Mouse (Mus musculus) hindbrain, embryonic 12.5 days (tissue): ENCODE data around the gene Ddc. TPM values are rescaled to one million over a fixed set of nuclear protein-coding genes. Genes with fewer than 3 reads are reported as not detected.

ENCODE experiments used
- ATAC-seq: fragments of 200-750 bp; cut with Nextera tagmentation; 2 replicates; pipeline ENCODE4 v1.8.0; 2017; ENCODE audit warnings: moderate TSS enrichment; ENCODE audit not compliant: low FRiP score
- H3K27ac ChIP-seq: fragments of 300-500 bp; sonication (generic); 2 replicates; pipeline ENCODE4 v1.5.1; 2016; ENCODE audit warnings: mild to moderate bottlenecking
- H3K27me3 ChIP-seq: fragments of 300-500 bp; sonication (generic); 2 replicates; pipeline ENCODE4 v1.6.1; 2016; ENCODE audit warnings: mild to moderate bottlenecking
- H3K36me3 ChIP-seq: fragments of 300-500 bp; sonication (generic); 2 replicates; pipeline ENCODE4 v1.6.1; 2016; ENCODE audit warnings: mild to moderate bottlenecking
- H3K4me1 ChIP-seq: fragments of 300-500 bp; sonication (generic); 2 replicates; pipeline ENCODE4 v1.6.1; 2016
- H3K4me2 ChIP-seq: fragments of 300-500 bp; sonication (generic); replicated peaks from 2 replicates; pipeline ENCODE4 v1.6.1; 2016; ENCODE audit warnings: mild to moderate bottlenecking
- H3K4me3 ChIP-seq: fragments of 300-500 bp; sonication (generic); 2 replicates; pipeline ENCODE4 v1.5.1; 2016; ENCODE audit warnings: mild to moderate bottlenecking
- H3K9ac ChIP-seq: fragments of 300-500 bp; sonication (generic); 2 replicates; pipeline ENCODE4 v1.6.1; 2016; ENCODE audit warnings: mild to moderate bottlenecking, moderate library complexity
- H3K9me3 ChIP-seq: fragments of 300-500 bp; sonication (generic); replicated peaks from 2 replicates; pipeline ENCODE4 v1.6.1; 2016; ENCODE audit warnings: mild to moderate bottlenecking
- WGBS: fragments of 180-500 bp; shearing (Covaris S2); methylation state at CpG from one replicate; pipeline ENCODE4 v1.1.7; 2016; 5-methylcytosine and 5-hydroxymethylcytosine counted together
- polyA plus RNA-seq: library from polyadenylated mRNA; unstranded; fragments of >200 nt; fragmentation: Nextera tagmentation; extraction: Ambion mirVana; gene quantifications from 2 replicates; pipeline ENCODE4 v1.2.1, GENCODE M21; 2016

The Ddc gene
- polyA plus RNA-seq, 1 experiment from 2014 or later: 8.3 TPM

DNA sequence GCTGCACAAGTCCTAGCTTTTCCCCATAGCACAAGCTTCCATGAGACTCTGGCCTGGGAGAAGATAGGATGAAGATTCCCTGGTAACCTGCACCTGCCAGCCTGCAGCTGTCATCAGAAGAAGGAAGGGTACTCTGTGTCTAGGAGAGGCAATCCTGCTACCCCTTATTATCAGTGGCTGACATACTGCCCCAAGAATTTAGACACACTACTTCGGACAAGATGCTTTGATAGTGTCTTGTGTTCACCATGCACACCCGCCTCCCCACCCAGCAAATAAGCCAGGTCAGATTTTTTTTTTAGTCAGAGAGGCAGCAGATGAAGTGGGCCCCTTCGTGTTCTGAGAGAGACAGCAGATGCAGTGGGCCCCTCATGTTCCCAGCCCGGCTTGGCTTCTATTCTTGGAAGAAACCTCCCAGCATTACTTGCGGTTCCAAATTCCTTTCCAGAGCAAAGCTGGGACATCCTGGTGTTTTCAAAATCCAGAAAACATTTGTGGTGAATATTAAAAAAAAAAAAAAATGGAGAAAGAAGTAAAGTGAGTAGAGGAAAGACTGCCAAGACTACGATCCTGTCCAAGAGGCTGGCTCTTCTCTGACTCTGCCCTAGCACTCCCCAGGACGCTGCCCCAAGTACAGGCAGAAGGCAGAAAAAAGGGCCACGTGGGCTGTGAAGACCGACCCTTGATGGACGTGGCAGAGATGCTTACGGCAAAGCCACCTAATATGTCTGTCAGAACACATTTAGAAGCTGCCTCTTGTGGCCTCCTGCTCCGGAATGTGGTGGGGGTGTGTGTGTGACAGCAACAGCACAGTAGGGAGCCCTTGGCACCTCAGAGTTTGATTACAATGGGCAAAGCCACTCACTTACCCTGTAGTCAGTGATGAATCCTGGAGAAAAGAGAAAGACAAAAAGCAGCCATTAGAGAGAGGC, 73.7 kb downstream of the Ddc start:
- no peak for ATAC-seq
- Histone ChIP-seq H3K4me2 (no peak overlapping the region), H3K9me3 (no peaks in the 10 kb centered on the region), H3K36me3 (no peaks in the 10 kb centered on the region), H3K9ac (no peak overlapping the region), H3K27me3 (no peaks in the 10 kb centered on the region), H3K27ac (peak overlapping the region; percentile 79), H3K4me1 (peaks cover 55% of the 10 kb centered on the region), H3K4me3 (no peak overlapping the region)
- WGBS: 13% methylated on average over 12 of the region's 12 CpGs

DNA sequence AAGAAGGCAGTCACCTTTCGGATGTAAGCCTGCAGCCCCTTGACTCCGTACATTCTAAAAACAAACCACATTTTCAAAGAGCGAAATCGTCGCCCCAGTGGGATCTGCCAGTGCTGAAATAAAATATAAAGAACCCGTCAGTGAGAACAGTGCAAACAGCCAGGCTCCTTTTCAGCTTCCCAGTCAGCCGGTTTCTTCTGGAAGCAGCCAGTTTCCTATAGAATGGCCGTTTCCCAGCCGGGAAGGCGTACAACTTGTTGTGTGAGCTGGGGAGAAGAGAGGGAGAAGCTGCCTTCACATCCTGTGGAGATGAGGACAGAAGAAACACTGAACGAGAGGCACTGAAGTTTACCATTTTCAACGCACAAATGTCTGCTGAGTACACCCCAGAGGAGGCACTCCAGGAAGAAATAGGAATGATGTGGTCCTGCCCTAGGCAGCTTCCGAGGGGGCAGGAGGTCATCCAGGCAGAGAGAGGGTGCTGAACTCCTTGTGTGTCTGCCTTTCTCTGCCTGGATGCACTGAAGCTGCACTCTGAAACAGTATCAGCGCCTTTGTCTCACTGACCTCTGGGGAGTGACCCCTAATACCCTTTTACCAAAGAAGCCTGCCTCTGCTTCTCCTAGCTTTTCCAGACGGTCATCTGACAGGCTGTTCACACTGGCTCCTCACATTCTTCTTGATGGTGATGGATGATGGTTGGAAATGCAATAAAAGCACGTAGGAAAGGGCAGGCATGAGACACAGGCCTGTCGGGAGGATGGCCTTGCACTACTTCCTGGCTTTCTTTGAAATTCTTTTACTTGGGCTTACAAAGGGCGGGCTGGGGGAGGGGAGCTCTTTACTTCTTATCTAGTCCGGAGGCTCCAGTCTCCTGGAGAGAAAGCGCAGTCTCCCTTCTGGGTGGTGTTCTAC, 75.5 kb downstream of the Ddc start:
- peaks cover 42% of the 10 kb centered on the region for H3K4me1 ChIP-seq
- peak; percentile 20 for ATAC-seq
- peak overlapping the region; percentile 92 for H3K27ac ChIP-seq
- no peaks in the 10 kb centered on the region for H3K9me3 ChIP-seq
- H3K4me3 ChIP-seq: no peak overlapping the region
- H3K4me2 ChIP-seq: peak overlapping the region; percentile 33
- 2% methylated on average over 20 of the region's 20 CpGs for WGBS
- H3K9ac ChIP-seq: peak overlapping the region; percentile 37
- H3K27me3 ChIP-seq: no peaks in the 10 kb centered on the region
- no peaks in the 10 kb centered on the region for H3K36me3 ChIP-seq

- peak overlapping the region; percentile 33; the same call in 1 of the 2 replicates for H3K4me2 ChIP-seq
- H3K27ac ChIP-seq: peak overlapping the region; percentile 92
- 0 out of 2 replicates have a peak overlapping the region, but pooled peaks have one; percentile 37 for H3K9ac ChIP-seq
- no peak overlapping the region for H3K4me3 ChIP-seq
- no peaks in the 10 kb centered on the region for H3K9me3 ChIP-seq
- WGBS: 6% methylated on average over 16 of the region's 16 CpGs
- ATAC-seq: peak; percentile 72
- no peaks in the 10 kb centered on the region for H3K36me3 ChIP-seq
- H3K4me1 ChIP-seq: peaks cover 42% of the 10 kb centered on the region
- H3K27me3 ChIP-seq: no peaks in the 10 kb centered on the region
Observed at GRCm38 (mm10) chr11:11821387-11821975, 76.5 kb downstream of the Ddc start.

DNA sequence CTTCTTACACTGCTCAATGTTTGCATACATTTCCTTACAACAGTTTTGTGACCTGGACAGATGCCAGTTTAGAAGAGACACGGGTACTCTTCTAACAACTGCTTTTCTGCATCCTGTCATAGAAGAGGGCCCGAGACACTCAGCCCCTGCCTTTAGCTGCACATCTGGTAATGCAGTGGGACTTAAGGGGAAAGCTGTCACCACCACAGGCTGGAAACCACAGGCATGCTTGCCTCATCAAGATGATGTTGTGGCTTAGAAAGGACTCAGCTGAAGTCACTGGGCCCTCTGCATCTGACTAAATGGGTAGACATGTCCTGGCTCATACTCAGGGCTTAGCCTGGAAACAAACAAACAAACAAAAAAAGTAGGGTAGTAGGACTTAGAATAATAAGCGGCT, 77.2 kb downstream of the Ddc start:
- 0 out of 2 replicates have a peak, but pooled peaks have one; percentile 2 for ATAC-seq
- no peak overlapping the region for H3K9ac ChIP-seq
- H3K4me3 ChIP-seq: no peak overlapping the region
- H3K4me1 ChIP-seq: peaks cover 40% of the 10 kb centered on the region
- 56% methylated on average over 3 of the region's 3 CpGs for WGBS
- no peaks in the 10 kb centered on the region for H3K9me3 ChIP-seq
- H3K36me3 ChIP-seq: no peaks in the 10 kb centered on the region
- H3K27ac ChIP-seq: peak overlapping the region; percentile 76
- H3K27me3 ChIP-seq: no peaks in the 10 kb centered on the region
- H3K4me2 ChIP-seq: no peak overlapping the region

DNA sequence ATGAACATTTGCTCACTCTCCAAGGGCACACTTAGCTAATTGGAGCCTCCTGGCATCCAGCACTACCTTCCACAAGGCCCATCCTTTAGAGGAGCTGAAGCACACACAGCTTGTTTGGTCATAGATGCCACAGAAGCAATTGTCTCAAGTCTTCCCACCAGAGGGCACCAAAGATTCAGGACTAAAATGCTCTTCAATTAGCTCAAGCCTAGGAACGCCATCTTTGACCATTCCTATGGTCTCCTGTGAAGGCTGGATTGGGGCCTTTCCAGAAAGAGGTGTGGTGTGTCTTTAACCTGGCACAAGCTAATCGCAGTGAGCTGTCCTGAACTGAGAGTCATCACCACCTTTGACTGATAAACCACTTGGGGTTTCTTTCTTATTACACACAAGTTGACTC, 77.7 kb downstream of the Ddc start:
- peak; percentile 41 for ATAC-seq
- H3K36me3 ChIP-seq: no peaks in the 10 kb centered on the region
- H3K9ac ChIP-seq: no peak overlapping the region
- H3K27me3 ChIP-seq: no peaks in the 10 kb centered on the region
- H3K27ac ChIP-seq: peak overlapping the region; percentile 76; the same call in 1 of the 2 replicates
- 5% methylated on average over 2 of the region's 2 CpGs for WGBS
- no peaks in the 10 kb centered on the region for H3K9me3 ChIP-seq
- peaks cover 39% of the 10 kb centered on the region for H3K4me1 ChIP-seq
- H3K4me3 ChIP-seq: no peak overlapping the region
- H3K4me2 ChIP-seq: no peak overlapping the region

DNA sequence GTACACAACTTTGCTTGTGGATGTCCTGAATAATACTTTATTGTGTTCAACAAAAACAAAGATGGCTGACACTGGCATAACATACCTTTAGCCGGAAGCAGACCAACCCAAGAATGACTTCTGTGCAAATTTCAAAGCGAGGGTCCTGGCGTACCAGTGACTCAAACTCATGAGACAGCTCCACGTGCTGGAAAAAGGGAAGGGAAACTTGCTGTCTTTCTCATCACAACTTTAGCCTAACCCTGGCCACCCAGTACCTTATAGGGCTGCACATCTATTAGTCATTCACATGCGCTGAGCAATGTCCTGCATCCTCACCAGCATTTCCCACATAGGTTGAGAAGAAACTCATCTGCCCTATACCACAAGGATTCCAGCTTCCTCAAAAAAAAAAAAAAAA, 78.7 kb downstream of the Ddc start:
- WGBS: 94% methylated on average over 5 of the region's 5 CpGs
- no peak overlapping the region for H3K9ac ChIP-seq
- no peak for ATAC-seq
- no peaks in the 10 kb centered on the region for H3K27me3 ChIP-seq
- peaks cover 28% of the 10 kb centered on the region for H3K4me1 ChIP-seq
- H3K4me3 ChIP-seq: no peak overlapping the region
- H3K9me3 ChIP-seq: no peaks in the 10 kb centered on the region
- no peak overlapping the region for H3K27ac ChIP-seq
- H3K36me3 ChIP-seq: no peaks in the 10 kb centered on the region
- H3K4me2 ChIP-seq: no peak overlapping the region

- H3K27ac ChIP-seq: no peak overlapping the region
- no peaks in the 10 kb centered on the region for H3K27me3 ChIP-seq
- no peaks in the 10 kb centered on the region for H3K36me3 ChIP-seq
- no peak overlapping the region for H3K4me3 ChIP-seq
- H3K9ac ChIP-seq: no peak overlapping the region
- no peak overlapping the region for H3K4me2 ChIP-seq
- no peaks in the 10 kb centered on the region for H3K9me3 ChIP-seq
- no peak for ATAC-seq
- 87% methylated on average over 6 of the region's 6 CpGs for WGBS
- peaks cover 24% of the 10 kb centered on the region for H3K4me1 ChIP-seq
Observed at GRCm38 (mm10) chr11:11818797-11819196, 79.1 kb downstream of the Ddc start.

DNA sequence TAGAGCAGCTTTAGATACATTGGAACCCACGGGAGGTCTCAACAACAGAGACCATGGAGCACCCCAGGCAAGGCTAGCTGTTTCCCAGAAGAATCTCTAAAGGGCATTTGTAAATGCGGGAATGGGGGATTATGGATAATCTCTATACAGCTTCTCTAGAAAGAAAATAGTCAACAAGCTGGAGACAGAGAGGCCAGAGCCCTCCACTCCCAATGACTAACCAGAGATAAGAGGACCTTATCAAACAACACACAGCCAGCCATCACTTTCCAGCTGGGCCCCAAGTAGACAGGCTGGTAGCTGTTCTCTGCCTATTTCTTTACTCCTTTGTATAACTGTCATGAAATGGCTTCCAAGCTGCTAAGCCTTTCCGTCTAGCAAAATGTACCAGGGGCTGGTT, 82.2 kb downstream of the Ddc start:
- Histone ChIP-seq H3K9me3 (no peaks in the 10 kb centered on the region), H3K9ac (no peak overlapping the region), H3K4me1 (peaks cover 5% of the 10 kb centered on the region), H3K4me2 (no peak overlapping the region), H3K36me3 (no peaks in the 10 kb centered on the region), H3K4me3 (no peak overlapping the region), H3K27me3 (no peaks in the 10 kb centered on the region), H3K27ac (no peak overlapping the region)
- WGBS: 72% methylated on average over 3 of the region's 3 CpGs
- no peak for ATAC-seq

DNA sequence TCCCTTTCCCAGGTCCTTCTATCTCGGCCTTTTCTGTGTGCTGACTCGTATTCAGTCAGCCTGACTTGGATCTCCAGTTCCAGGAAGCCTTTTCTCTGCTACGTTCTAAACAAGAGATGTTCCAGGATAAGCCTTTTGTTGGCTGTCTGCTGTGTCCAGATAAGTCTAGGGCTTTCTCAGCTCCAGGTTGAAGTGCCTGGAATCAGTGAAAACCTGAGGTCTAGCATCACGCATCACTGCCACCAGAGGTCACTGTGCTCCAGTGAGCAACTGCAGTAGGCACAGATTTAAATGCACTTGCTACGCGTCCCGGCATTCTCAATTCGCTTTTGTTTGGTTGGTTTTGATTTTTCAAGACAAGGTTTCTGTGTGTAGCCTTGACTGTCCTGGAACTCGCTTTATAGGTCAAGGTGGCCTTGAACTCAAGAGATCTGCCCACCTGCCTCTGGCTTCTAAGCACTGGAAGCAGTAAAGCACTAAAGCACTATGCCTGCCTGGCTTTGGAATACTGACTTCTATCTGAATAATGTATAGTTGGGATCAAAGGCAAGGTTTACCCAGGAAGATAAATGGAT, 86.0 kb downstream of the Ddc start:
- Histone ChIP-seq H3K27me3 (no peaks in the 10 kb centered on the region), H3K4me1 (peaks cover 8% of the 10 kb centered on the region; the same call in 1 of the 2 replicates), H3K4me3 (no peak overlapping the region), H3K4me2 (peak overlapping the region; percentile 41), H3K9me3 (no peaks in the 10 kb centered on the region), H3K36me3 (no peaks in the 10 kb centered on the region), H3K27ac (no peak overlapping the region), H3K9ac (no peak overlapping the region)
- 25% methylated on average over 9 of the region's 9 CpGs for WGBS
- no peak for ATAC-seq

GRCm38 (mm10) chr11:11809404-11810175, 88.4 kb downstream of the Ddc start:
- H3K9me3 ChIP-seq: no peaks in the 10 kb centered on the region
- WGBS: 2% methylated on average over 11 of the region's 11 CpGs
- peak; percentile 44 for ATAC-seq
- H3K4me2 ChIP-seq: peak overlapping the region; percentile 83
- peaks cover 8% of the 10 kb centered on the region; the same call in 1 of the 2 replicates for H3K4me1 ChIP-seq
- H3K36me3 ChIP-seq: no peaks in the 10 kb centered on the region; the same call in 1 of the 2 replicates
- H3K4me3 ChIP-seq: peak overlapping the region; percentile 47
- peak overlapping the region; percentile 76 for H3K9ac ChIP-seq
- H3K27ac ChIP-seq: peak overlapping the region; percentile 97
- H3K27me3 ChIP-seq: no peaks in the 10 kb centered on the region

DNA sequence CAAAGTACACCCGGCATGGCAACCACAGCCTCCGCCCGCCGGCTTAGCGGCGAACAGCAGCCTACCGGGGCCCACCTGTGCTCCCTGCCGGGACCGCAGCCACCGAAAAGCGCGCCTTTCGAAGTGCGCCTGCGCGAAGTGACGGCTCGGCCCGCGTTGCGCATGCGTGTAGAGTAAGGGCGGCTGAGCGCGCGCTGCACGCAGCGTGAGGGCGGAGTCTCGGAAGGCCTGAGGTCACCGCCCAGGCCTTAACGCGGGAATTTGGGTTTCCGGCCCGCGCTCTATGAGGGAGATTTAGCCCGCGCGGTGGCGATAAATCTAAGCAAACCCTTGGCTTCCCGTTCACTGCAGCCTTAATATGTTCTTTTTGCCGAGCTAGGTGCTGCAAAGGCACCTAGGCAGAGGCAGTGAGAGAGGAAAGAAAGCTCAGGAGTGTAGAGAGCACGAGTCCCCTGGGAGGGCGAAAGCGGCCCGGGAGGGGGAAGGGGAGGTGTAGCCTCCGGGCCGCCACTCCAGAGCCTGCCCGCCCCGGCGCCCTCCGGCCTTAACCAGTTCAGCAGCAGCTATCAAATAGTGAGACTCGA, 89.0 kb downstream of the Ddc start, which contains the start of gene Fignl1:
Fignl1 (minus strand) TSS at position 143 of the 584 bp plus-strand sequence.
- peak within 1 kb of the TSS; percentile 47 for H3K4me3 ChIP-seq
- no peaks in the 10 kb centered on the region for H3K27me3 ChIP-seq
- no peaks in the 10 kb centered on the region for H3K9me3 ChIP-seq
- WGBS: under 1% methylated on average over 53 of the region's 53 CpGs
- peak within 1 kb of the TSS; percentile 76 for H3K9ac ChIP-seq
- peak; percentile 96 for ATAC-seq
- peak within 1 kb of the TSS; percentile 97 for H3K27ac ChIP-seq
- H3K4me1 ChIP-seq: peaks cover 8% of the 10 kb centered on the region; the same call in 1 of the 2 replicates
- H3K4me2 ChIP-seq: peak within 1 kb of the TSS; percentile 83
- no peaks in the 10 kb centered on the region; the same call in 1 of the 2 replicates for H3K36me3 ChIP-seq
